Mouse (Mus musculus): ENCODE data around the gene Mlycd.

DNA sequence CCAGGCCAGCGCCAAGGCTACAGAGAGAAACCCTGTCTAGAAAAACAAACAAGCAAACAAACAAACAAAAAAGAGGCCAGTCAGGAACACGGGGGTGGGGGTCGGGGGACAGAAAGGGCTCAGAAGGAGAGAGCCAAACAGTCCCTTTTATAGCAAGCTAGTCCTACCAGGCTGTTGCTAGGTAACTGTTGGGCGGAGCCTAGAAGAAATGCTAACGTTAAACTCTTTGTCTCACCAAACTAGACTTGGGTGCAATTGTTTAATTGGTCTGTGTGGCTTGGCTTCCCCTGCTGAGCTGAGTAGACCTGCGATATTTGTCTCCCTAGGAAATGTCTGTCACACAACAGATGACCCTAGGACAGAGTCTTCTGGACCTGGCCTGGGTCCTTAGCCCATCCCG is 16.2 kb upstream of the Mlycd start:
- no peak for TF ChIP-seq CTCF (IDR thresholded peaks at IDR 0.05; ENCODE audit: low read depth)
- no peak for TF ChIP-seq EP300 (optimal IDR thresholded peaks at IDR 0.05)
